Mouse (Mus musculus) liver, adult 2 months (tissue): ENCODE measurements around the gene Snx17.

Experiments used
- CTCF ChIP-seq: fragments of 200-500 bp; IDR thresholded peaks from 2 replicates; pipeline ENCODE4 v1.5.1; 2011; ENCODE audit warnings: low read depth, low read length, control low read depth
- POLR2A ChIP-seq: fragments of 200-500 bp; IDR thresholded peaks from 2 replicates; pipeline ENCODE4 v1.6.1; 2011; ENCODE audit warnings: low read length, control low read depth; ENCODE audit not compliant: insufficient read depth; ENCODE audit errors: extremely low read depth

GRCm38 (mm10) chr5:31151746-31152145 is 41.3 kb upstream of the Snx17 start:
- TF ChIP-seq CTCF (no peak), POLR2A (no peak)
